Mouse (Mus musculus) liver, embryonic 14.5 days (tissue): ENCODE data around the gene Kat6b.

Experiments used
- CTCF ChIP-seq: IDR thresholded peaks from 2 replicates; pipeline ENCODE4 v1.5.1; 2016; ENCODE audit warnings: antibody characterized with exemption, low read depth, control low read depth
- EP300 ChIP-seq: IDR thresholded peaks from 2 replicates; pipeline ENCODE4 v1.6.1; 2016; ENCODE audit warnings: antibody characterized with exemption, low read depth

GRCm38 (mm10) chr14:21582301-21582700 lies 101.1 kb downstream of the Kat6b start:
- TF ChIP-seq EP300 = no peak
- no peak for TF ChIP-seq CTCF
